Mouse (Mus musculus) thymus, adult 2 months (tissue): ENCODE data around the gene Znrd1as.
A peak's percentile ranks its signal among the peaks of the same experiment; 100 is the strongest.

Experiments
- CTCF ChIP-seq: fragments of 200-500 bp; IDR thresholded peaks from 2 replicates; pipeline ENCODE4 v1.5.1; 2012; ENCODE audit warnings: mild to moderate bottlenecking, control low read depth, low read length, moderate library complexity, borderline replicate concordance; ENCODE audit not compliant: control insufficient read depth, poor library complexity, insufficient read depth; ENCODE audit errors: extremely low read depth
- POLR2A ChIP-seq: fragments of 200-500 bp; IDR thresholded peaks from 2 replicates; pipeline ENCODE4 v1.6.1; 2012; ENCODE audit warnings: mild to moderate bottlenecking, low read length, control low read depth, moderate library complexity; ENCODE audit not compliant: control insufficient read depth, poor library complexity, insufficient read depth; ENCODE audit errors: extremely low read depth

GRCm38 (mm10) chr17:36957999-36958743 lies at the start of gene Znrd1as, which contains the start of gene Znrd1:
- TF ChIP-seq POLR2A (peak; percentile 31; the same call in 1 of the 2 replicates), CTCF (no peak)
